Mouse (Mus musculus): ENCODE results near the gene Ecm1.
"Not testable (repeated sequence)": the region's sequence is repeated elsewhere in the genome, so short reads cannot be mapped to it uniquely, and the experiment has no call there.

Gene Ecm1

DNA sequence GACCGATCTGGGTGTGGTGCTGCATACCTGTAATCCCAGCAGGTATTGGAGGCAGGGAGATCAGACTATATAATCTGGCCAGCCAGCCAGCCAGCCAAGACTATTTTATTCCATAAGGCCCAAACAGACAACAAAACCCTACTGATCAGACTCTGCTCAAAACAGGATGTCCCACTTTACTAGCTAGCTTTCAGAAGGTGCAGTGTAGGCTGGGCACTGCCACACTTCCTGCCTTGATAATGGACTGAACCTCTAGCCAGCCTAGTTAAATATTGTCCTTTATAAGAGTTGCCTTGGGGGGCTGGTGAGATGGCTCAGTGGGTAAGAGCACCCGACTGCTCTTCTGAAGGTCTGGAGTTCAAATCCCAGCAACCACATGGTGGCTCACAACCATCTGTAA, 48.8 kb downstream of the Ecm1 start:
- not testable (repeated sequence) for DNase-seq (ENCODE audit: low read depth in 1 of 2, low spot score in 2 of 2)

DNA sequence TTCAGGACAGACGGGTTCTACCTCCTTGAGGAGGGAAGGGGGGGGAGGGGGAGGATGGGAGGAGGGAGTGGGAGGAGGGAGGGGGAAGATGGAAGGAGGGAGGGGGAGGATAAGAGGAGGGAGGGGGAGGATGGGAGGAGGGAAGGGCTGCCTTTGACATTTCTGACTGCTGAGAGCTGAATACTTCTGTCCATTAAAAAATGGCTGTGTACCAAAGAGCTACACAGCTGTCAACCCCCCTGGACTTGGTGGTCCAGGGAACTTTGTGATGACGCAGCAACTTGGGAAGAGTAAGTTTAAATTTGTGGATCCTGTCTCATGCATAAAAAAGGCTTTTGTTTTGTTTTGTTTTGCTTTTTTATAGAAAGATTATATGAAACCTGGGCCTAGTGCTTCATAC, 49.4 kb downstream of the Ecm1 start:
- no peak for DNase-seq (ENCODE audit: low read depth in 1 of 2, low spot score in 2 of 2)

GRCm38 (mm10) chr3:95689171-95689915, 50.0 kb downstream of the Ecm1 start:
- DNase-seq (ENCODE audit: low read depth in 1 of 2, low spot score in 2 of 2) = no peak

- no peak for DNase-seq (ENCODE audit: low read depth in 1 of 2, low spot score in 2 of 2)
Measured at GRCm38 (mm10) chr3:95687524-95688421, 51.6 kb downstream of the Ecm1 start, which contains the start of gene Adamtsl4. Gene Adamtsl4, minus strand, starts transcription at chr3:95687917.

- DNase-seq (ENCODE audit: low read depth in 1 of 2, low spot score in 2 of 2) = no peak
Measured at GRCm38 (mm10) chr3:95687168-95687523, 52.2 kb downstream of the Ecm1 start.

GRCm38 (mm10) chr3:95686492-95687167, 52.7 kb downstream of the Ecm1 start:
- no peak for DNase-seq (ENCODE audit: low read depth in 1 of 2, low spot score in 2 of 2)

DNA sequence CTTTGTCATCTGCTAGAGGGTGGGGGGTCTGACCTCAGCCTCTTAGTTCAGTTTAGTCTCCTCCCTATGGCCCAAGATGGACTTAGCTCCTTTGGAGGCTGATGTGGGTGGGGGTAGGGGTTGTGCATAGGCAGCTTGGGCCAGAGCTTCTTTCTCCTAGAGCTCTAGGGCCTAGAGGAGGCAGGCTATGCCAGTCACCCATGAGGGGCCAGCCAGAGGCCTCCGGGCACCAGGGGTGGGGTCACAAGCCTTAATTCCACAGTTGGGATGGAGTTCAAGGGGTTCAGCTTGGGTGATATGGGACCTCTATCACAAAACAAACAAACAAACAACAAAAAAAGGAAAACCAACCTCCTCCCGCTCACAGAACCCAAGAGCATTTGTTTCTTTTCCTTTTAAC, 53.7 kb downstream of the Ecm1 start:
- DNase-seq (ENCODE audit: low read depth in 1 of 2, low spot score in 2 of 2) = no peak

- DNase-seq (ENCODE audit: low read depth in 1 of 2, low spot score in 2 of 2) = no peak
Measured at GRCm38 (mm10) chr3:95685301-95685700, 54.1 kb downstream of the Ecm1 start.

- DNase-seq (ENCODE audit: low read depth in 1 of 2, low spot score in 2 of 2) = no peak
Measured at GRCm38 (mm10) chr3:95684846-95685245, 54.5 kb downstream of the Ecm1 start.

All from monocyte, adult 2 months (primary cell).